Mouse (Mus musculus) frontal cortex, postnatal 10 days (tissue): ENCODE measurements around the gene Zswim8.

ENCODE experiments used
- DNase-seq, 2 experiments: peaks; one replicate each; pipeline ENCODE4 v3.0.0; 2022; ENCODE audit warnings: low spot score in 2 of 2, mixed read lengths in 1 of 2

Gene Zswim8

DNA sequence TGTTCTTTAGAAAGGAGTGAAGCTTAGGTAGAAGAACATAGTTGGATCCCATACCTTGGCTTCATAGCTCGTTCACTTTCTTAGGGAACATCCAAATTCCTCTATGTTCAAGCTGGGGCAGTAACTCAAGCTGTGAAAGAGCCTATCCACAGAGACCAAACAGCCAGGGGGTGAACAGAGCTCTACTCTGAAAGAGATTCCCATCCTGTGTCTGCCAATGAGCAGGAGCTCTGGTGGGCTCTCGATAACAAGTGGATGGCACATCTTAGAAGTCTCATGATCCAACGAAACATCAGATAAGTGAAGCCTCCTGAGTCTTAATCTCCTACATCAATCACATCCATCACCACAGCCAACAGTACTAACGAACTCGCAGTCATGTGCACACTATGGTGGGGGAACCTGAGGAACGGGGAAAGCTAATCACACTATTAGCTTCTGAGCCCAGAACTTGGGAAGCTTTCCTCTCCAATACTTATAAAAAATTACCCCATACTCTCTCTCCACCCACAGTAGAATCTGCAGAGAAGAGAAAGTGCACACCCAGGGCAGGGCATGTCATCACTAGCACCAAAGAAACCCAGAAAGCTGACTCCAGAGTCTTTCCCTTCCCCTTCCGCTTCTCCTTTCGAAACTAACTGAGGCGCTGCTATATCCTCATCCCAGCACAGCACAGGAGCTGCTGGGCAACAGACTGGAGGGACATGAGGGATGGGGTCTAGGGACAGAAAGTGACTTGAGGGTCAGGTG is 23.7 kb downstream of the Zswim8 start:
- DNase-seq: no peak

DNA sequence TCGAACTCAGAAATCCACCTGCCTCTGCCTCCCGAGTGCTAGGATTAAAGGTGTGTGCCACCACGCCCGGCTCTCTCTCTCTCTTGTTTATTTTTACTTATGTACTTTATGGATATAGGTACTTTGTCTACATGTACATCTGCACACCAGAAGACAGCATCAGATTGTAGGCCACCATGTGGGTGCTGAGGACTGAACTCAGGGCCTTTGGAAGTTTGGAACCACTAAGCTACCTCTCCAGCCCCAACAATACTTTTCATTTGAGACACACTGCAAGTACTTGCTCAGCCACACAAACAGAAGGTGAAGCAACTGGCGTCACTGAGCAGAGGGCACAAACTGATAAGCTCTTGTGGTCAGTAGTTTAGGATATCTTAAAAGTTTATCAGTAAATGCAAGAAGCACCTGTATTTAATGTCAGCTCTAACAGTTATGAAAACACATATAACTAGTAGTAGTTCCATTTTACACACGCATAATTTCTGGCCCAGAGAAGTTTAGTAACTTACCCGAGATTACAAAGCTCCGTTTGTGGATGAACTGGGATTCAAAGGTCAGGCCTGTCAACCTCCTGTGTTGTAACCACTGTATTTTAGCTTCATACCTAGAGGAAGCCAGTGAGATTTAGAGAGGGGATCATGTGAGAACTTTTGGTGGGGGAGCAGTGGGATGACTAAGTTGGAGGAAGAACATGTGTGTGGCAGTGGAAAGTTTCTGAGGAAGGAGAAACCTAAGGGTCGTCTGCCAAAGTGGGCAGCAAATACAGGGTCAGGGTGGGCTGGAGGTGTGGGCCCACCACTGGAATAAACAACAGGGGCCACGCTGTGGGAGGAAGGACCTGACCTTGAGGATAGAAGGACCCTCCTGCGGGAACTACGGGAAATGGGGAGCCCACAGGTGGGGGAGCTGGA is 25.9 kb downstream of the Zswim8 start:
- DNase-seq: no peak

DNA sequence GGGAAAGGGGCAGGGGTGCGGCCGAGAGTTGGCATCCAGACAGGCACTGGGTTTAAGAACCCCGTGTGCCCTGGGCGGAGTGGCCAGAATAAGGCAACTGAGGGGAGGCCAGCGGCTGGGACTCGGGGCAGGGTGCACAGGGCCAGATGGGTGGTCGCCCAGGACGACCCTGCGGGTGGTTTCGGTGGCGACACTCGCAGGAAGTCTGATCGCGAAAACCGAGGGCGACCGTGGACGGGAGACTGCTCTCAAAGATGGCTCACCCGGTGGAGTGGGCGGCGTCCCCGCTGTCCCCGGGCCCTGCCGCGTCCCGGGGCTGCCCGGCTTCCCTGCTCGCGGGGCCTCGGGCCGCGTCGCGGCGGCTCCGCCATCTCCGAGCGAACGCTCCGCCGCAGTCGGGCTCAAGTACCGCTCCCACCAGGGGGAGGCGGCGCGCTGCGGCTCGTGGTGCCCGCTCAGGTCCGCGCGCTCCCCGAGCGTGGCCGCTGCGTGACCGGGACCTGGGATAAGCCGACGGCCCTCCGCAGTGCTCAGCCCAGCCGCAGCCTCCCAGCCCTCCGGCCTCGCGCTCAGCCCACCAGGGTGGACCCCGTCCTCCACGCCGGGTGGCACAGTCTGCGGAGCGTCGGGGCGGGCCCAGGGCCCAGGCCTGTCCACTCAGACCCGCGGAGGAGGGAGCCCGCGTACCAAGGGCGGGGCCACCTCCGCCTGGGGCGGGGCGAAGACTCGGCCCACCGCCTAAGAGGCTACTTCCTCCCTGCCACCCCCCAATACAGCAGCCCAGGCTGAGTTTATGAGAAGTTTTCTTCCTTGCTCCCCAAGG is 26.8 kb downstream of the Zswim8 start, which contains the start of gene Ndst2:
TSS of gene Ndst2 (minus strand) at position 611 of the 823 bp plus-strand sequence.
- DNase-seq: peak; percentile 74 to 84

DNA sequence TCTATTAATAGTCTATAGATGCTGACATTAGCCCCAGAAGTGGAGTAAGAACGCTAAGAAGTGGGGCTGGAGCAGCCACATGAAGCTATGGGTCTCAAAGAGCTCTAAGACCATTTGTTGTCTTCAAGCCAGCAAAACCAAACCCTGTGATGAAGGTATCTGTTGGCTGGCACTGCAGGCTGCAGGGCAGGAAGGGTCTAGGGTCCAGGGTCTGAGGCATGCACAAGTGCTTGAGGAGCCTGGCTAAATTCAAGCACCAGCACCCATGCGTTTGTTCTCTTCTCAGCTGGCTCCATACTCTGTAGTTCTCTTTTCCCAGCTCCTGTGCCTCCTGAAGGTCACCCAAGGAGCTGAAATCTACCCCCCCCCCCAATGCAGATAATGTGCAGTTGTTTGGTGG is 27.7 kb downstream of the Zswim8 start:
- no peak for DNase-seq

DNA sequence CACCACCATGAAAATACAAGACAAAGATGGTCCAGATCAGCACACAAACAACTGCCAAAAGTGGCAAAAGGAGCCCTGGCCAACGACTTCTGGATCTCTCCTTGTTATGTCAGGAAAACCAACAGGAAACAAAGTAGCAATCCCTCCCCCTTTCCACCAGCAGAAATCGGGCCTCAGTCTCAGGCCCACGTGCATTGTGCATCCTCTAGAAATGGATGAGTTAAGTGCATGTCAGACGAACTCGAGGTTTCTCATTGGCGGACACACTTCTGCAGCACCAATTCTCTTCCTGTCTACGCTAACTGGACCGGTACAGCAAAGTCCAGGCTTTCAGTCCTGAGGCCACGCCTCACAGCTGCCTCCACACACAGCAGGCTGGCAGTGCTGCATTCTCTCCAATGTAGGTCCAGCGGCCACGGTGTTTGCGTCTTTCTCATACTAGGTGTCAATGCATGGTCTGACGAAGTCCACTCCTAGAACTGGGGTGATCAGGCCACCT is 28.6 kb downstream of the Zswim8 start:
- DNase-seq: no peak

DNA sequence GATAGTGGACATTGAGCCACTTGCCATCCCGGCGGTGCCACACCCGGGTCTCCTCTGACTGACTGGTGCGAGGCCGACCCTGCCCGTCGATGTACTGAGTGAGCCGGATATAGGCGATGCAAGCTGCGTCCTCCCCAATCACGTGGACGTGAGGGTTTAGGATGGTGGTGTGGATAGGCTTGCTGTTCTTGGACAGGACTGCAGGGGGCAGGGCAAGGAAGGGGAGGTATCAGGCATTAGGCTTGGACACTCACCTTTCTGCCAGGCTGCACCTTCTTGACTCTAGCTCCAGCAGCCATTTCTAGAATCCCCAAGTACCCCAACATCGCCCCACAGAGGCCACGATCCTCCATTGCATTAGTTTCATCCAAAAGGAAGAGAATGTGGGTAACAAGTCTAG is 30.0 kb downstream of the Zswim8 start:
- no peak for DNase-seq

DNA sequence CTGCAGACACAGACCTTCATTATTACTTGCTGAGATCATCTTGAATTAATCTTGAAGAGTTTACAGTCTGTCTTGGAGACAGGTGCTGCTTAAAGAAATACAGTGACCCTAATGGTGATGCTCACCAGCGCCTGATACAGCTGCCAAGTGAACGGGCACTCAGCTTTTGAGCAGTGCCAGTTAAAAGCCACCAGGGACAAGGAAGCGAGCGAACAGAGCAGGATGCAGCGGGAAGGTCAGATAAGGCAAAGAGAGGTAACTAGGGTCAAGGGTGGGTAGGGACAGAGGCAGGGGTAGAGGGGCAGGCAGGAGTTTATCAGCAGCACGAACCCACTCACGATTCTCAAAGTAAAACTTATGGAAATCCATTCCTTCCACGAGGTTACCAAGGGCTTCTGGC is 31.2 kb downstream of the Zswim8 start:
- DNase-seq: no peak

DNA sequence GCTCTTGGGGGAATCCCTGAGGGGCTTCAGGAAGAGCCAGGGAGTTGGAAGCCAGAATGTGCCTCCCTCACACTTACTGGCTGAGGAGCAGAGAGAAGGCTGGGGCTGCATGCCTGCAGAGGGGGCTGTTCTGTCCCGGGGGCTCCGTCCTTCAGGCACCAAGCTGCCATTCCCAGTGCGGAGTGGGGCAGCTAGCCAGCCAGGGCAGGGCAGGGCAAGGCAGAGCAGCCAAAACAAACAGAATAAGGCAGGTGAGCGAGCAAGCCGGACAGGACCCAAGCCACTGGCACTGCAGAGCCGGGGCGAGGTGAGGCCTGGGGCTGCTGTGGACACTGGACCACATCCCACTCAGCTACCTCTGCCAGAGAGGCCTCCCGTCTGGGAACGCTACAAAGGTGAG is 33.9 kb downstream of the Zswim8 start:
- no peak for DNase-seq

DNA sequence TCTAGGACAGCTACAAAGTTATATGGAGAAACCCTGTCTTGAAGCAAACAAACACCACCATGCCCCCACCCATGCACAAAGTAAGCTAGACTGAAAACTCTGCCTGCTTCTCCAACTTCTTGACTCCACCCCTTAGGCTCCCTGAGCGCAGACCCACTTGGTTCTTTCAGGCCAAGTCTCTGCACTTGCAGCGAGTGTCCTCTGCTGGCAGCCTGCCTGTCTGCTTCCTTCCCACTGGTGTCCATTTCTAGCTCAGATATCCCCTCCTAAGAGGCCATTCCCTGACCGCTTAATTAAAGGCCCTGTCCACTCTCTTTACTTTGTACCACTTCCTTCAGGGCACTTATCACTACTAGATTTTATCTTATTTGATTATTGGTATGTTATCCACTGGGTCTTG is 36.3 kb downstream of the Zswim8 start:
- no peak for DNase-seq

DNA sequence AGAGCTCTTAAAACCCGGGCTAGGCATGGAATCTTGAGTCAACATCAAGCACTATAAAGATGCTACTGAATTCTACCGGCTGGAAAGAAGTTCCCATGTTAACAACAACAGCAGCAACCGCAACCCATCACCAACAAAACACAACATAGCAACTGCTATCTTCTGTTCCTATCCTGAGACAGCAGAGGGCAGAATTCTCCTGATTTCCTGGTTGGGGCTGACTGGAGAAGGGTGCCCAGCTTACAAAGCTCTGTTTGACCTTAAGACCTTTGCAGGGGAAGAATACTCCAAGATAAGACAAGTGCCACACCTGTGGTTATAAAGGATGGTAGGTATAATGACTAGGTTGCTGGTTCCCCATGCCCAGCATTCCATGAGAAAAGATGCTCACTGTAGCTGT is 39.6 kb downstream of the Zswim8 start:
- no peak for DNase-seq

DNA sequence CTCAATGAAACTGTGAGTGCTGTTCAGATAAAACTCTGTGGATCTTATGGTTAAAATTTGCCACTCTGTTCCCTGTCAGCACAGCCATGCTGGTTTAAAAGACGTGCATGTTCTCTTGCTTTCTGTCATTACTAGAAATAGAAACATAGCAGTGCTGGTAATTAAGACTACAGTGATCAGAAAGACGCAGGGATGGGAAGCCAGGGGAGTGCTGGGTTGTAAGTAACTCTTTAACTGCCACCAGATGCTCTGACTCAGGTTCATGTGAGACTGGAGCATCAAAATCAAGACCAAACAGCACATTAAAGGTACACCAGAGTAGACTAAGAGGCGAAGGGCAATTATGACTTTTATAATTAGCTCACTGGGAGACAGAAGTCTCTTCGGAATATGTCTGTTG is 41.0 kb downstream of the Zswim8 start:
- no peak for DNase-seq

DNA sequence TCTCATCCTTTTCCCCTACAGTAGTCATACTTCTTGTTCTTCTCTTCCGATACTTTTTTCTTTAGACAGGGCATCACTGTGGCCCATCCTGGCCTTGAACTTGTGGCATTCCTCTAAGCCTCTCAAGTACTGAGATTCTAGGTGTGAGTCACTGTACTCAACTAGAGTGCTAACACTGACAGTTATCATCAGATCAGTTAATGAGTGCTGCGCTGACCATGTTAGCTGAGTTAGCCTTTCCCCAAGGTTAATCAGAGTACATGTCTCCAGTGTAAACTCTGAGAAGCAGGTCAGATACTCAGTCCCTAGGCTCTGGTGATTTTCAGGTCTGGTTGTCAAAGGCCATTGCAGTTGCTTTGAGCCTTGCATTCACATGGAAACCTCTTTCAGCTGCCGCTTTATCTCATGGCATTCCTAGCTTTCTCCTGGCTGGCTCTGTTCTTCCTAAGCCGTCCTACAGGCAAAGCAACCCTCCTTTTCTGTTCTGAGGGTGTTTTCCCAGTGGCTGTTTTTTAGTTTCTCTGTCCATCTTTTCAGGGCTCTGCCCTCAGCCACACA is 42.2 kb downstream of the Zswim8 start:
- no peak for DNase-seq

DNA sequence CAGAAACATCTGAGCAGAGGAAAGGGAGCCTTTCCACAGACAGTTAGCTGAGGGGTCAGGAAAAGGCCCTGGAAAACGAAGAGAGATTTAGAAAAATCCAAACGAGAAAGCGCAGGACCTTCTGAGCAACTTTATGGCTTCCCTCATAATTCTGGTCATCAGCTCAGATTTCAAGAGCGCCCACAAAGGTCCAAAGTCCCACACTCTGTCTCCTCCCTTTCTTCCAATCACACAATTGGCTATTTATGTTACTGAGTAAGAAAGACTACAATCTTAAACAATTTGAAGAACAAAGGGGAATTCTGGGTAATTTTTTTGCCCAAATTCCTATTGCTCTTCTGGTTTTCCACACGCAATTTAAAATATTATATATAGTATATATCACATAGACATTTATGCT is 43.2 kb downstream of the Zswim8 start:
- no peak for DNase-seq

DNA sequence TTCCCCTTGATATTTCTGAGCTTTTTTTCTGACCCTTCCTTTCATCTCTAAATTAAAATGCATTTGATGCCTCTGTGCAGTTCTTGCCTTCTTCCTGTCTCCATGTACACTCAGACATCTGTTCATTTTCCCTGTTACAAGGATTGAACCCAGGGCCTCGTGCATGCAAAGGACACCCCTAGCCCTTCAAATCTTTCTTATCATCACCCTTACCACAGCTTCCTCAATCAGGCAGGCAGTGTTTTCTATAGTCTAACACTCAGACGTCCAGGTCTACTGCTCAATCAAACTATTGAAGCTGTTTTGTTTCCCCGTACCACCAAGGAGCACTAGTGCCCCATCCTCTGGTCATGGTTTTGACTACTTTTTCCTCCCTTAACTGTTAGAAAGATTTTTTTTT is 46.4 kb downstream of the Zswim8 start:
- DNase-seq: no peak

DNA sequence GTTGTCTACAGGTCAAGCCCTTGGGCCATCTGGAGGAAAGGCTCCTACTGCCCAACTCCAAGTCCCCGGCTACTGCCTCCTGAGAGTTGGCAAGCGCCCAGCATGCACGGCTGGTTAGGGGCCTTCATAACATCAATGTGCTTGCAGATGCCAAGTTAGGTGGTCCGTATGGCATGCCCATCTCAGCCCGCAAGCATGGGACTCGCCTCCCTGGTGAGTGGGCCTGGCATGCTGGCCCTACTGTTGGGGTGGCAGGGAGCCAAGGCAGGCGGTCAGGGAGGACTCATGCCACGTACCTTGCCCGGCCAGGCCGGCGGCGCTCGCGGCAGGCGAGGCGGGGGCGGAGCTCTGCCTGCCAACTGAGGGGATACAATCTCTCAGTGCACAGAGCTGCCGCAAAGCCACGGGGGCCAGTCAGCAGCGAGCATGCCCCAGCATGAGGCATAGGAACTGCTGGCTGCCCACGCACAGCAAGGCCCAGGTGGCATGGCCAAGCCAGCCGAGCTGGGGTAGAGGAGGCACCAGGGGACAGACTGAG is 50.1 kb downstream of the Zswim8 start:
- DNase-seq: no peak

DNA sequence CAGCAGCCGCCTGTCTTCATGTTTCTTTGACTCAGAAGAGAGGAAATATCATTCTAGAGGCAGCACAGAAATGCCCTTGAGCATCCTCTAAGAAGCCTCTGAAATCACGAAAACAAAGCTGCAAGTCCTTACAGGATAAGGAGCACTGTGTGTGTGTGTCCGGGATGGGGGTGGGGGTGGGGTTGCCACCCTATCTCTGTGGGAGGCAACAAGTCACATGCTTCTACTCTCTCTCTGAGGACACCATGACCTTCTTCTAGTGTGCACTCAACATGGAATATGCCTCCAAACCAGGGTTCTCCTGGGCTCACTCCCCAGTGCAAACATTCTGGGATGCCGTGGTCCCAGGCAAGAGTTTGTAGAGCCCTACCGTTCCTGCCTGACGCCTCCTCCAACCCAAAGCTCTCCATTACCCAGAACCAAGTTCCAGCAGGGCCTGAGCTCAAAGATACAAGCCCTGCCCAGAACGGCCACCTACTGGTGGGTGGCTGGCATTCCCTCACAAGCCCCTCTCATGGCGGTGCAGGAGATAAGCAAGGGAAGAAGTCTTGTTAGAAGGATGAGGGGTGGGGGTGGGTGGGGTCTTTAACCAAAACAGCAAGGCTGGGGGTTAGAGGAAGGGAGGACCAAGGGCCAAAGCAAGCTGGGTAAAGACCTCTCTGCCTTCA is 51.5 kb downstream of the Zswim8 start:
- DNase-seq: no peak

DNA sequence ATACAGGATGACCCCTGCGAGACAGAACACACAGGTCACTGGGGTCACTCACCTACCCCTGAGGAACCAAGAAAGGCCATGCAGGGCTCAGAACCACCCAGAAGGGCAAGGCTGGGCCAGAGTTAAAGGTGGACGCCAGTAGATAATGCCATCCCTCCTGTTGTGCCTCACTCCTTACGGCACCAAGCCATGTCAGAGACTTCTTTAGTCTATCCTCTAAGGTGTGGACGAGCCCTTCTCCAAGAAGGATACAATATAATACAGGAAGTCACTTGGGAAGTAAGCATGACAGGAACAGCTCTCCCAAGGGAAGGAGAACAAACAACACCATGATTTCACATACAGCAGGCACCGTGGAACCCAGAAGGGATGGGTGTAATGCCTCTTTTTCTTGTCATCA is 57.6 kb downstream of the Zswim8 start:
- no peak for DNase-seq

DNA sequence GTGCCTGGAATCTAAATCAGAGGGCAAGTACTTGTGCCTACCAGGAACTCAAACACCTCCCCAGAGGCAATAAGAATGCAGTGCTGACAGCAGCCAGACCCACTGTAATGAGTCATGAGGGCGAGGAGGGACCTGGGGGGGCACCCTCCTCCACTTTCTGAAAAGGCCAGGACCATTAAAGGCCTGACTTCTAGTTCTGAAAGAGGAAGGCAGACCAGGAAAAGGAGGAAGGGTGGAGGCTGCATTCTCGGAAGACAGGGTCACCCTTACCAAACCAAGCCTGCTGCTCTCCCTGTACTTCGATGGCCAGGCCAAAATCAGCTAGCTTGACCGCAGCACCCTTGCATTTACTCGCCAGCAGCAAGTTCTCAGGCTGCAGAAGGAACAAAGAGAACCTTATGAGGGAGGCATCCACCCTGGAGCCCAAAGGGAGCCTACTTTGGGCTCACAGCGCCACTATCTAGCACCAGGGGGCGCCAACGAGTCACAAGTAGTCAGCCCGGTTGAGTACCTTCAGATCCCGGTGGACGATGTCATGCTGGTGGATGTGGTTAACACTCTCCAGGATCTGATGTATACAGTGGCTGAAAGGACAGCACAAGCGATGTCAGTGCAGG is 58.4 kb downstream of the Zswim8 start:
- peak; percentile 68 to 81 for DNase-seq

DNA sequence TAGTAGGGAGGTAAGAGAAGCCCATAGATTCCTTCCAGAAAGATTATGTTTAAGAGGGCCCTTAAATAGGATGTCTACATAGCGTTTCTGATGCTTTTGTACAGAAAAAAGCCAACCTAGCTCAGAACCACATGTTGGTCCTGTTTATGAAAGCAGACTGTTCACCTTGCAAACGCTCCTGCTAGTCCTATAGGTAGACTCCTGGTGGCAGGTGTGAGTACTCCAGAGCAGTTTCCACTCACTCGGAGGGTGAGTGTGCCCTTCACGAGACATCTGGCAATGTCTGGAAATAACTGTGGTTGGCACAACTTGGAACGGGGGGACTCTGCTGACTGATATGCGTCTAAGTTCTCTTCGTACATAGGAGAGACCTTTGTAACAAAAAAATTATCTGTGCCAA is 60.6 kb downstream of the Zswim8 start:
- no peak for DNase-seq

DNA sequence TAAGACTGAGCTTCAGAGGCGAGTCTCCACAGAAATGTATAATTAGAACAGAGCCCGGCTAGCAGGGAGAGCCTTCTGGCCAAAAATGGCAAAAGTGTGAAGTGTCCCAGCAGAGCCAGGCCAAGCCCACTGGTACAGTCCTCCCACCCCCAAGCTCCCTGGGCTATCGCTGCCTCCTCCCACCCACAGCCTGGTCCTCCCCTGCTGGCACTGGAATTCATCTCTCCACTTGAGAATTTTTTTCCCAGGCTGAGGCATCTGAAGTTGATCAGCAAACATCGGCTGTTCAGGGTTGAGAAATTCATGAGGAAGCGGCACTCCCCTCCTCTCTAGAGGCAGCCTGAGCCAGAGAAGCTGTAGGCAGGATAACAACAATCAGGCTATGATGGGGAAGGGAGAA is 61.2 kb downstream of the Zswim8 start:
- DNase-seq: no peak
